Mouse (Mus musculus): ENCODE measurements around the gene Vps37c.

GRCm38 (mm10) chr19:10703470-10703869, 14.9 kb downstream of the Vps37c start:
- TF ChIP-seq POLR2A (IDR thresholded peaks at IDR 0.05; ENCODE audit: insufficient read depth, low read depth, low read length) (no peak), CTCF (IDR thresholded peaks at IDR 0.05; ENCODE audit: insufficient read depth, low read depth, low read length) (no peak)

Data from olfactory bulb, adult 2 months (tissue).